Mouse (Mus musculus): Measurements from ENCODE around the gene Cldn7.
A peak's percentile ranks its signal among the peaks of the same experiment; 100 is the strongest.
"Not testable (repeated sequence)": the region's sequence is repeated elsewhere in the genome, so short reads cannot be mapped to it uniquely, and the experiment has no call there.

Cldn7 gene

DNA sequence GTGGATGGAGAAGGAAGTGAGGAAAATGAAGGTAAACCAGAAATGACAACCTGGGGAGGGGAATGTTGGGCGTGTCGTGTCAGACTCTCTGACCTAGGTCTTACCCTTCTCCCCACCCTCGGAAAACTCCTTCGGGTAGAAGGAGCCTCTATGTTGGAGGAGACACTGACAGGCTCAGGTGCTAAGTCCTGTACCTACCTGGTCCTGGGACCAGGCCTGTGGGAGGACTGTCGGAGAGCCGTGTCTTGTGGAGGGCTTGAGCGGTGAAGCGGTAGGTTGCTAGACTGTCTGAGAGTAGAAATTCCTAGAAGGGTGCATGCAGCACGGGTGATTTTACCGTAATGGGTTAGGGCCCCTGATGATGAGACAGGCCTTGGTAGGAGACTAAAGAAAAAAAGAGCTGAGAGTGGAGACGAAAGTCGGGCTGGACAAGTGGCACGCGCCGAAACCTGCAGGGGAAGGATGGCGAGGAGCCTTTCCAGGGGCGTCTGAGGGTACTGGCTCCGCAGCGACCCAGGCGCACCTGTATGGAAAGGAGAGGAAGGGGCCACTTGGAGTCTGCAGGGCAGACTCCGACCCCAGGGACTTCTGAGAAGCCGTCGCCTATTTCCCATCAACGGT lies at the start of gene Cldn7:
TSS of gene Cldn7 (plus strand) at position 130 of the 621 bp plus-strand sequence.
- no peak for DNase-seq (ENCODE audit: low spot score)

DNA sequence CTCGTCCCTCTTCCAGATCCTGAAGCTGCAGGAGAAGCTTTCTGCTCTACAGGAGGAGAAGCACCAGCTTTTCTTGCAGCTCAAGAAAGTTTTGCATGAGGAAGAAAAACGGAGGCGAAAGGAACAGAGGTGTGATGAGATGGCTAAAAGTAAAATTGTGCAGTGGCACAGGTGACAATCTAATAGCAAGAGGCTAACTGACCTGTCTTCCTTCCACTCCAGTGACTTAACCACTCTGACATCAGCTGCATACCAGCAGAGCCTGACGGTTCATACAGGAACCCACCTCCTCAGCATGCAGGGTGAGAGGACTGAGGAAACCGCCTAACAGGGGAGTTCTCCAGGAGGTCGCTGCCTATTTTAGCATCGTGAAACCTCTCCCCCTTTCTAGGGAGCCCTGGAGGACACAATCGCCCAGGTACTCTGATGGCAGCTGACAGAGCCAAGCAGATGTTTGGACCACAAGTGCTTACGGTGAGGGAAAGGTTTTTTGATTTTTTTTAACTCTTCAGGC lies 49.6 kb upstream of the Cldn7 start:
- no peak for DNase-seq (ENCODE audit: low spot score)

DNA sequence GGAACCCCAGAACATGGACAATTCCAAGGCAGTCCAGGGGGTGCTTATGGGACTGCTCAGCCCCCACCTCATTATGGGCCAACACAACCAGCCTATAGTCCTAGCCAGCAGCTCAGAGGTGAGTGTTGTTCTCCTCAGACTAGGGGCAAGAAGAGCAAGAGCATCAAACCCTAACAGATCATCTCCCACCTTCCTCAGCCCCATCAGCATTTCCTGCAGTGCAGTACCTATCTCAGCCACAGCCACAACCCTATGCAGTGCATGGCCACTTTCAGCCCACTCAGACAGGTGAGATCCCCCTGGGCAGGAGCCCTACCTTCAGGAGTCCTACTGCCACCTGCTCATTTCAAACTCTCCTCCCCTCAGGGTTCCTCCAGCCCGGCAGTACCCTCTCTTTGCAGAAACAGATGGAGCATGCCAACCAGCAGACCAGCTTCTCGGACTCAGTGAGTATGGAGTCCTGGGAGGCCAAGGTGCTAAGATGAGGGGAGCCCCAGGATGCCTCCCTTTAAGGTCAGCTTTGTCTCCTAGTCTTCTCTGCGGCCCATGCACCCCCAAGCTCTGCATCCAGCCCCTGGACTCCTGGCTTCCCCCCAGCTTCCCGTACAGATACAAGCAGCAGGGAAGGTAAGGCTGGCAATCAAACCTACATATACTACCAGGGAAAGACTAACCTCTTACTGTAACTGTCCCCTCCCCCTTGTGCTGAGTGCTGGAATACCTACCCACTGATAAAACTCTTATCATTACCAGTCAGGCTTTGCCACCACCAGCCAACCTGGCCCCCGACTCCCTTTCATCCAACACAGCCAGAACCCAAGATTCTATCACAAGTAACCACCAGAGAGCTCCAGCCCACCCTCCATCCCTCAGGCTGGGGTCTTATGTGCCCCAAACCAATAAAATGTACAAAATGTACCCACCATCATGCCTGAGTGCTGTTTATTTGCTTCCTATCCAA lies 48.6 kb upstream of the Cldn7 start:
- no peak for DNase-seq (ENCODE audit: low spot score)

DNA sequence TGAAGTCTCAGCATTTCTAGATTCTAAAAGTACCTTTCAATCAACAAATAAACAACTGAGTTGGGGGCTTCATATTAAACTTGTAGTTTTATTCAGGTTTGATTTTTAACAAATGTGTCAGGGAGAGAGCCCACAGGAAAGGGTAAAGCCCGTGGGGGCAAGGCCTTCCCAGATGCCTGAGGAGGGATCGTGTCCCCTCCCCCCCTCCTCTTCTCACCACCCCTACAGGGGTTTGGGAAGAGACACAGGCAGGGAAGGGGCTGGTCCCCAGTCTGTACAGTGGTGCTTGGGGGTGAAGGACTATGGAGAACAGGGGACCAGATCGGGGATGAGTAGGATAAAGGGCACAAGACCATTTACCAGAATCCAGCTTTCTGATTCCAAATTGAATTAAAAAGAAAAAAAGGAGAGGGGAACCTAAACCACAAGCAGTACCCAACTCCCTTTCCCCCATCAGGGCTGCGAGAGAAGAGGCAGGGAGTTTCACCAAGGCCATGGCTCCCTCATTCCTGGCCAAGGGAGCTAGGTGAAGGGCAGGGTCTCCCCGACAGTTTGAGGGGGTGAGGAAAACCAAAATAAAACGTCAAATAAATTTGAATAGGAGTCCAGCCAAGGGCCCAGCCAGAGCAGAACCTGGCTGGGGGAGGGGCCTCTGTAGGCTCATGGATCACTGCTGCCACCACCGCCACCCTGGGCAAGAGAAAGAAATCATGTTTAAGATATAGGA lies 47.8 kb upstream of the Cldn7 start:
- DNase-seq (ENCODE audit: low spot score) = not testable (repeated sequence)

DNA sequence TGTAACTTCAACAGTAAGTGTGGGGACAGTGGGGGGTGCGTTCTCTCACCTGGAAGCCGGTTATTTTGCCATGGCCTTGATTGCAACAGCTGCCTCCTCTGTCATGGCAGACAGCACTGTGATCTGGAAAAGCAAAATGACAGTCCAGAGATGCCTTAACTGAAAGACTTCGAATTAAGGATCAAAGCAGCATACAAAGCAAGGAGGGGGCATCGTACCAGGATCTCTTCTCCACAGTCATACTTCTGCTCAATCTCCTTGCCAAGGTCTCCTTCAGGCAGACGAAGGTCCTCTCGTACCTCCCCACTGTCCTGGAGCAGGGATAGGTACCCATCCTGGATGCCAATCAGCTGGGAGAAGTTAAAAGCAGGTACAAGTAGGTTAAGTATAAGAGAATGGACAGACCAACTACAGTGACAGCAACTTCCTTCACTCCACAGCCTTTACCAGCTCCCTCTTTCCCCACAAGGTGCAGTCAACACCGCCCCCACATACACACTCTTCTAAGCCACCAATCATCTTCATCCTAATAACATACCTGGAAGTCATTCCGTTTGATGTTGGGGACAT lies 47.1 kb upstream of the Cldn7 start:
- no peak for DNase-seq (ENCODE audit: low spot score)

DNA sequence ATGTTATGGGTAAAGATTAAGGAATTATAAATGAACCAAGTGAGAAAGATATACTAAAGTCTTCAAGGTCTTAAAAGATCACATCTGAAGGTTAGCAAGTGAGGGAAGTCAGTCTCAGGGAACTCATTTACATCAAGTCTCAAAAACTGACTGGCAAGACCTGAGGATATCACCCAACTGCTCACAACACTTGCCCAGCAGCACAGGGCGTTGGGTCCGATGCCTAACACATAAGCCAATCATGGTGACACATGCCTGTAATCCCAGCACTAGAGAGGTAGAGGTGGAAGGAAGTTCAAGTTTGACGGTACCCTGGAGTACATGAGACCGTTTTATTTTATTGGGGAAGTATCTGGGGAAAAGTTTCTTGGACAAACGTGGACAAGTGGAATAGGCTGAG lies 46.5 kb upstream of the Cldn7 start:
- DNase-seq (ENCODE audit: low spot score) = no peak

DNA sequence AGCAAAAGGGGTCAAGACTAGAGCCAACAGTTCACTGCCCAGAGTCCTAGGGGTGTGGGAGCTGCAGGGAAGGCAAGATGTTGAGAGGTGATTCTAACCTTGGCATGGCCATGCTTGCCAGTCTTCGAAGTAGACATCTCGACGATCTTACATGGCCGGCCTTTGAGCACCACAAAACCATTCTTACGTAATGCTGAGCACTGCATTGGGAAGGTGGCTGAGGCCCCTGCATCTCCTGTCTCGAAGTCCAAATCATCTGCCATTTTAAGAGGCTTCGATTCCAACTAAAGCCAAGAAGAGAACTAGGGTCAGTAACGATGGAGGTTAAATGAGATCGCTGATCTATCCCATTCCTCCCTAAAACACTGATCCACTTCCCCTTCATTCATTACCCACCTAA lies 45.5 kb upstream of the Cldn7 start:
- DNase-seq (ENCODE audit: low spot score) = no peak

DNA sequence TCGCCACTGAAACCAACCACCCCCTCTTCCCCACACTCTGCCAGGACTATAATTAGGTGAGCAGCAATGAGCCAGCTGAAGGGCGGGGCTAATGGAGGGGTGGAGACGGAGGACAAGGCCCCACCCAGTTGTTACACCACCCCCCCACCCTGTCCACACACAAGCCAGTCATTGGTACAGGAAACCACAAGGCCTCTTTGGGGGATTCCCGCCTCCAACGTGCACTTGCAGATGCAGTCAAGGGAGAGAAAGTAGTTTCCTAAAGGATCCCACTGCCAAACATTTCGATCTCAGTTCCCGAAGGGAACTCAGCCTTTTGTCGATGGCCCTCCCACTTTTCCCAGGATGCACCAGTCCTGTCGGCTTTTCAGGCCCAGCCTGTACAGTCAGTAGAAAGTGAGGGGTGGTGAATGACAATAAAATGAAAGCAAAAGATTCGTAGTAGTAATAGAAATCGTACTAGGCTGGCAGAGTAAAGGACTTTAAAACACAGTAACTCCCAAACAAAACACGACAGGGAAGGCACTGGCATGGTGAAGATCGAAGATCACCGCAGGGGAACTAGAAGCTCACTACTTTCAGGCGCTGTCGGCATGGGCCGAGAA lies 44.8 kb upstream of the Cldn7 start:
- peak; percentile 77 for DNase-seq (ENCODE audit: low spot score)

DNA sequence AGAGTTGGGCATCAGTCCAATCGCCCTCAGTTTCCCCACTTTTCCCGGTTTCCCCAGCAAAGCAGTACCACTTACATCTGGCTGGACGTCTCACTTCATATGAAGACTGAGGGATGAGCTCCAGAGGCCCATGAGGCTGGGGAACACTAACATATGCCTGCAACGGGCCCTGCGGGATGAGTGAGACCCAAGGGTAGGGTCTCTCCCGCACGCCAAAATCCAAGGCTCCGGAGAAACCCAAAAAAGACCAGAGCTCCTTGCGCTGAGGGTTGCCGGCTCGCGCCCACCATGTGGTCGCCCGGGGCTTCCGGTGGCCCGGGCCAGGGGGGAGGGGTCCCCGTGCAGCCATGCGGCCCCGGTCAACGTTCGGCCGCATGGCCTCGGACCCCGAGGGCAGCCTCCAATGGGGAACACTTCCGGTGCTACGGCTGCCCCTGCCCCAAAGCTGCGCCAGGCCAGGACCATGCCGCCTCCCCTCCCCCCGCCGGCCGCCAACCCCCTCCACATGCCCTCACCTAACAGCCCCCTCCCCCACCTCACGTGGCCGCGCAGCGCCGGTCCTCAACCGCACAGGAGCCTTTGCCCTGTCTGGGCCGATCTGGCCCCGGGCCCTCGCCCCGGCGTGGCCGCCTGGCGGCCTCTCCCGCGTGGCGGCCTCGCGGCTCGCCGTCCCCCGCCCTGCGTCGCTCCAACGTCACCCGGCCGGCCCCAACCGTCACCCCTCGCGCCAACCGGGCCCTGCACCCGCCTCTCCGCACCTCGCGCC lies 44.1 kb upstream of the Cldn7 start:
- peak; percentile 64 for DNase-seq (ENCODE audit: low spot score)

DNA sequence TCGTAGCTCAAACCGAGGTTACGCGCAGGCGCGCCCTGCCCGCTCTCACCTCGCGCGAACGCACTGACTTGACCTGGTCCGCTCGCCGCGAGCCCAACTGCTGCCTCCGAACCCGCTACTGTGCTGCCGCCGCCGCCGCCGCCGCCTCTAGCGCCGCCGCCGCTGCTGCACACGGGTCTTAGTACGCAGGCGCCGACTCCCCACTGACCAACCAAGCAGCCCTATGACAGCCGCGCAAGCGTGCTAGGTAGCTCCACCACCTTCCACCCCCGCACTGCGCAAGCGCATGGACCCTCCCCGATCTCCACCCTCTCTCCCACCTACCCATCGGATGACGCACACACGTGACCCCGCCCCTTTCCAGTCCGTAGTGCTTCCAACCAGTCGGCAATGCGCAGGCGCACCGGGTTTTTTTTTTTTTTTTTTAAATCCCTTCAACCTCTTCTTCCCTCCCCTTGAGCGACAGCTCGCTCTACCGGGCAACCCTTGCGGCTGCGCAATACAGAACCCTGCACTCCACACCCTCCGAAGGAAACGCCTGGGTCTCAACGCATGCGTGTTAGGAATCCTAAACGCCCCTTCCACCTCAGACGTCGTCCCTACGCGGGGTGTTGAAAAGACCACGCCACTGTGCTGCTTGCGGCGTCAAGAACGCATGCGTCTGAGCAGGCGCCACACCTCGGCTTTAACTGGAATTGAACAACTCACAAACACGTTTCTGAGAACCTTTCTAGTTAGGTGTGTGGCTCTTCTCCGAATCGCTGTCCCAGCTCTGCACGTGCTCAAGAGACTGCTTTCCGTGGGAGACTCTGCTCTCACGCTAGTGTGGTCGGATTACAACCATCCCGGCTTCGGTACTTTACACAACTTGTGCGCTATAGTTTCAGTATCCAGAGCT lies 43.2 kb upstream of the Cldn7 start, which contains the start of gene Eif5a:
TSS of gene Eif5a (minus strand) at position 845 of the 898 bp plus-strand sequence.
- DNase-seq (ENCODE audit: low spot score) = peak; percentile 100

DNA sequence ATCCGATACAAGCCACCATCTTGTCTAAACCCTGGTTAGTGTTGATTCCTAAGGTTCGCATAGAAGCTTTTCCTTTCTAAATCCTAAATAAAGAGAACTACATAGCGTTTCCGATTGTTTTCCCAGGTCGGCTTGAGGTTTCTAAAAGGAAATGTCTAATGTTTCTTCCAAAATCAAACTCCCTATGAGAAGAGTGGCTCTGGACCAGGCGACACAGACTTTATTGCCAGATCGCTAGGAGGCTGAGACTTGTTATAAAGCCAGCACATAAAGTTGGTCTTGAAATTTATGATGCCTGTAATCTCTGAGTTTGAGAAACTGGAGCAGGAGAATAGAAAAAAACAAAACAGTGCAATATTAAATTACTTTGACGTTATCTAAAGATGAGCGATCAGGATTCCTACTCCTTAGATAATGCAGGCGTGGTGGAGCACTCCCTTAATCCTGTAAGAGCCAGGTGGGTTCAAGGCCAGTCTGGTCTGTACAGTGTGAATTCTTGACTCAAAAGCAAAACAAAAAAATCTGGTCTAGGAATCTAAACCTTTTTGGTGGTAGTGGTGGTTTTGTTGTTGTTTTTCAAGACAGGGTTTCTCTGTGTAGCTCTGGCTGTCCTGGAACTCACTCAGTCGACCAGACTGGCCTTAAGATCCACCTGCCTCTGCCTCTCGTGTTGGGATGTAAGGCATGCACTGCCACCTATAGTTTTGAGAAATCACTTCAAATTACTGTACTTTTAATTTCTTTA lies 42.4 kb upstream of the Cldn7 start:
- no peak for DNase-seq (ENCODE audit: low spot score)

DNA sequence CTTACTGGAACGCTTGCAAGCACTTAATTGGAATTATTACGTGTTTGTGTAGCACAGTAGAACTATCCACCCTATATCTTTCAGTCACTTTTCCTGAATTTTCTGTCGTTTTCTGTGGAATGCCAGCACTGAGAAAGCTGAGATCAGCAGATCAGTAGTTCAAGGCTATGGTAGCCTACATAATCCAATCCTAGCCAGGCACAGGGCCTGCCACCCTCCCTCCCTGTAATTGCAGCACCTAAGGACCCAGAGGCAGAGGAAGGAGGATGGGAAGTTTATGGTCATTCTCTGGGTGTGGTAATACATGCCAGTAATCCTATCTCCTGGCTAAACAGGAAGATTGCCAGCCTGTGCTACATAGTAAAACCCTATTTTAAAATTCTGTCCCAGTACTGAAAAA lies 41.8 kb upstream of the Cldn7 start:
- no peak for DNase-seq (ENCODE audit: low spot score)

DNA sequence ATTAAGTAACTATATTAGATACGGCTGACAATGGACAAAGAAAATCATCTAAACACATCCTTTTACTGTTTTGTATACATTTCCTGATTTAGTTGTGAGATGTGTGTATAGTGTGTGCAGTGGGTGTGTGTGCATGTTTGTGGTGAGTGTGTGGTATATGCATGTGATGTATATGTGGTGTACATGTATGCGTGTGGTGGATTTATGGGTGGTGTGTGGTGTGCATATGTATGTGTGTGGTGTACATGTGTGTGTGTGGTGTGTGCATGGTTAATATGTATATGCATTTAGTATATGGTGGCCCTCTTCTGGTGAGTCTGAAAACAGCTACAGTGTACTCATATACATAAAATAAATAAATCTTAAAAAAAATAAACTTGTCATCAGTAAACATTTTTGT lies 37.1 kb upstream of the Cldn7 start:
- DNase-seq (ENCODE audit: low spot score) = no peak

DNA sequence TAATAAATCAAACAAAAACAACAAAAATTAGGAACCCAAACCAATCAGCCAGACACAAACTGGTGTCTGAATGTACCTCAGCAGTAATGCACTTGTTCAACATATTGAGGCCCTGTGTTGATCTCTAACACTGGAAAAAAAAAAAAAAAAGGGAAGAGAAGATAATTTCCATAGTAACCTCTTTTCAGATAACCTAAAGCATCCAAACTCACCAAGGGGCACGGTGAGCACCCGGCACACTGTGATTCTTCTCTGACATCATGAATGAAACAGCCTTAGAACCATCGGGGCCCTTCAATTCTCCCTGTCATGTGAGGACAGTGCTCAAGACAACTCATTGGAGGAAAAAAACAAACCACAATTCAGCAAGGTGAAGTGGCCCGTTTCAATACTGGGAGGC lies 34.9 kb upstream of the Cldn7 start:
- DNase-seq (ENCODE audit: low spot score) = no peak

DNA sequence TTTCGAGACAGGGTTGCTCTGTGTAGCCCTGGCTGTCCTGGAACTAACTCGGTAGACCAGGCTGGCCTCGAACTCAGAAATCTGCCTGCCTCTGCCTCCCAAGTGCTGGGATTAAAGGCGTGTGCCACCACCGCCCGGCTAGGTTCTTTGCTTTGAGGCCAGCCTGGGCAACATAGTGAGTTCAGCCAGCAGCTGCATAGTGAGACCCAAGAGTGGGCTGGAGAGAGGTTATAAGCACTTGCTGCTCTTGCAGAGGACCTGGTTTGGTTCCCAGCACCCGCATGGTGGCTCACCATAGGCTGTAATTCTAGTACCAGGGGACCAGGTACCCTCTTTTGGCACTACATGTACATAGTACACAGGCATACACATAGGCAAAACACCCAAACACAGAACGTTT lies 34.4 kb upstream of the Cldn7 start:
- DNase-seq (ENCODE audit: low spot score) = not testable (repeated sequence)

DNA sequence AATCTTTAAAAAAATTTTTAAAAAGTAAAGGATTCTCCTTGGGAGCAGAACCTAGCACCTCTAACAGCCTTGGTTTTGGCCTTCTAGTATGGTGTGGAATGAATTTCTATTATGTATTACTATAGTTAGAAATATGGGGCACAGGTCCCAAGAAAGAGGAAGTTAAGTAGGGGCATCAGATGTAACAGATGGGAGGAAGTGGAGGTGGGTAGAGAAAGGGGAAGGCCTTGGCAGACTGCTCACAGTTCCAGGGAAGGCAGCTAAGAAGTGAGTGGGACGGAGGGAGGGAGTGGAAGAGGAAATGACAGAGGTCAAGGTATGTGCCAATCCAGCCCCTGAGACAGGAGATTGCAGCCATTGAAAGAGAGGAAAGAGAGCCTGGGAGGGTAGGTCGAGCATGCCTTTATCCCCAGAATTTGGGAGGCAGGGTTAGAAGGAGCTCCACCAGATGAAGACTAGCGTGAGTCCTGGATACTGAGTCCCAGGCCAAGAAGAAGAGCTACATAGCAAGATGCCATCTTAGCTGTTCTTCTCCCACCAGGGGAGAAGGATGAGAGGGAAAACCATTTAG lies 33.5 kb upstream of the Cldn7 start:
- DNase-seq (ENCODE audit: low spot score) = no peak

DNA sequence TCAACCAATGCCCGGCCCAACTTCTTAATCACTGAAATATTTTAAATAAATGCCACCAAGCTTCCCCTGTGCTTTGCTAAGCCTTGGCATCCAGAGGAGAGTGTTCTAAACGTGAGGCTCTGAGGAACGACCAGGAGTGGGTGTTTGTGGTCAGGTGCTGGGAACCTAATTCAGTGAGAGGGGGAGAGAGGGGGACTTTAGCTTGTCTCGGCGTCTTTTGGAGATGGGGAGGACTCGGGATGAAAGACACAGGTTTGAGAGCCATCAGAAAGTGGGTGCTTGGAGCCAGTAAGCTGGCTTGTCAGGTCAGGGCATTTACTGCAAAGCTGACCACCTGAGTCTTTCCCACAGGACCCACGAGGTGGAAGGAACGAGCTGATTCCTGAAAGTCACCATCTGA lies 32.8 kb upstream of the Cldn7 start:
- DNase-seq (ENCODE audit: low spot score) = no peak

DNA sequence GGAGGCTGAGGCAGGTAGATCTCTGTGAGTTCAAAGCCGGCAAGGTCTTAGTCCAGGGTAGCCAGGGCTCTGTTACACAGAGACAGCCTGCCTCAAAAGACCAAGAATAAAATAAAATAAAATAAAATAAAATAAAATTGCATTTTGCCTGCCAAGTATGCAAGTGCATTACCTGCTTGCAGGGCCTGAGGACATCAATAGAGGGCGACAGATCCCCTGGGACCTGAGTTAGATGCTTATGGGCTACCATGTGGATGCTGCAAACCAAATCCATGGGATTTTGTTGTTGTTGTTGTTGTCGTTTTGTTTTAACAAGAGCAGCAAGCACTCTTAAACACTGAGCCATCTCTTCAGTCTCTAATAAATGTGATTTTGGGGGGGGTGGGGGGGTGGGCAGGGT lies 32.3 kb upstream of the Cldn7 start:
- DNase-seq (ENCODE audit: low spot score) = no peak

DNA sequence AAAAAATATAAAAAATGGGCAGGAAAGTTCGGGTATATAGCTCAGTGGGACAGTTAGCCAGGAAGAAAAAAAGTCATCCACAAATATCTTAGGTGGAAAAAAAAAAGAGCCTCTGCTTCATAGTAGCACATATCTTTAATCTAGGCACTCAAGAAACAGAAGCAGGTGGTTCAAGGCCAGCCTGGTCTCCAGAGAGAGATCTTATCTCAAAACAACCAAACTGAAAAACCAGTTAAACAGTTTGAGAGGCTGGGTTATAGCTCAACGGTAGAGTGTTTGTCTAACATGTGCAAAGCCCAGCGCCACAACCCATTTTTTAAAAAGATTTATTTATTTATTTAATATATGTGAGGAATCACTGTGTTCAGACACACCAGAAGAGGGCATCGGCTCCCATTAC lies 31.5 kb upstream of the Cldn7 start:
- no peak for DNase-seq (ENCODE audit: low spot score)

Data from embryo, embryonic 10 days (tissue).